Mouse (Mus musculus): ENCODE measurements around the gene Mgat3. TPM values are rescaled to one million over a fixed set of nuclear protein-coding genes. Genes with fewer than 3 reads are reported as not detected.

The Mgat3 gene
- polyA plus RNA-seq, 1 experiment from 2014 or later, result 11.8 TPM

- no peaks in the 10 kb centered on the region for H3K4me1 ChIP-seq
- H3K4me3 ChIP-seq, result no peak overlapping the region
- WGBS, result 65% methylated on average over 9 of the region's 9 CpGs
- H3K9ac ChIP-seq (replicated peaks), result no peak overlapping the region
- no peaks in the 10 kb centered on the region for H3K27me3 ChIP-seq
- H3K9me3 ChIP-seq, result no peaks in the 10 kb centered on the region
- H3K4me2 ChIP-seq (replicated peaks), result no peak overlapping the region
- ATAC-seq (ENCODE audit: low FRiP score, low read depth), result no peak
- no peak overlapping the region for H3K27ac ChIP-seq (replicated peaks)
- peaks cover 32% of the 10 kb centered on the region for H3K36me3 ChIP-seq
Observed at GRCm38 (mm10) chr15:80216480-80216820, 42.9 kb downstream of the Mgat3 start.

GRCm38 (mm10) chr15:80217476-80217875, 44.0 kb downstream of the Mgat3 start:
- no peak for ATAC-seq (ENCODE audit: low FRiP score, low read depth)
- Histone ChIP-seq H3K4me3 (no peak overlapping the region), H3K4me1 (no peaks in the 10 kb centered on the region), H3K9me3 (no peaks in the 10 kb centered on the region), H3K9ac (replicated peaks) (no peak overlapping the region), H3K27ac (replicated peaks) (no peak overlapping the region), H3K27me3 (no peaks in the 10 kb centered on the region), H3K4me2 (replicated peaks) (no peak overlapping the region), H3K36me3 (peaks cover 22% of the 10 kb centered on the region)
- WGBS, result 94% methylated on average over 10 of the region's 10 CpGs

GRCm38 (mm10) chr15:80219211-80219610, 45.7 kb downstream of the Mgat3 start:
- Histone ChIP-seq H3K4me3 (no peak overlapping the region), H3K27me3 (no peaks in the 10 kb centered on the region), H3K4me2 (replicated peaks) (no peak overlapping the region), H3K9ac (replicated peaks) (no peak overlapping the region), H3K4me1 (no peaks in the 10 kb centered on the region), H3K9me3 (no peaks in the 10 kb centered on the region), H3K27ac (replicated peaks) (no peak overlapping the region), H3K36me3 (peaks cover 14% of the 10 kb centered on the region)
- 51% methylated on average over 14 of the region's 14 CpGs for WGBS
- ATAC-seq (ENCODE audit: low FRiP score, low read depth), result no peak

GRCm38 (mm10) chr15:80219705-80220657, 46.5 kb downstream of the Mgat3 start:
- Histone ChIP-seq H3K27me3 (no peaks in the 10 kb centered on the region), H3K27ac (replicated peaks) (no peak overlapping the region), H3K4me3 (no peak overlapping the region), H3K4me1 (no peaks in the 10 kb centered on the region), H3K4me2 (replicated peaks) (no peak overlapping the region), H3K9ac (replicated peaks) (no peak overlapping the region), H3K36me3 (peaks cover 7% of the 10 kb centered on the region; the same call in 1 of the 2 replicates), H3K9me3 (no peaks in the 10 kb centered on the region)
- WGBS, result 76% methylated on average over 4 of the region's 4 CpGs
- ATAC-seq (ENCODE audit: low FRiP score, low read depth), result no peak

- no peak overlapping the region for H3K4me3 ChIP-seq
- 0 out of 2 replicates have a peak, but pooled peaks cover 6% of the 10 kb centered on the region for H3K36me3 ChIP-seq
- no peaks in the 10 kb centered on the region for H3K4me1 ChIP-seq
- no peak overlapping the region for H3K27ac ChIP-seq (replicated peaks)
- 73% methylated on average over 8 of the region's 8 CpGs for WGBS
- no peak overlapping the region for H3K4me2 ChIP-seq (replicated peaks)
- H3K9ac ChIP-seq (replicated peaks), result no peak overlapping the region
- H3K27me3 ChIP-seq, result no peaks in the 10 kb centered on the region
- no peaks in the 10 kb centered on the region for H3K9me3 ChIP-seq
- ATAC-seq (ENCODE audit: low FRiP score, low read depth), result no peak
Observed at GRCm38 (mm10) chr15:80221031-80221430, 47.5 kb downstream of the Mgat3 start.

- H3K4me2 ChIP-seq (replicated peaks), result no peak overlapping the region
- H3K27me3 ChIP-seq, result no peaks in the 10 kb centered on the region
- no peak overlapping the region for H3K27ac ChIP-seq (replicated peaks)
- WGBS, result 91% methylated on average over 7 of the region's 7 CpGs
- H3K9me3 ChIP-seq, result no peaks in the 10 kb centered on the region
- no peak for ATAC-seq (ENCODE audit: low FRiP score, low read depth)
- H3K4me3 ChIP-seq, result no peak overlapping the region
- no peak overlapping the region for H3K9ac ChIP-seq (replicated peaks)
- H3K36me3 ChIP-seq, result no peaks in the 10 kb centered on the region
- H3K4me1 ChIP-seq, result 0 out of 2 replicates have a peak, but pooled peaks cover 7% of the 10 kb centered on the region
Observed at GRCm38 (mm10) chr15:80223751-80224150, 50.2 kb downstream of the Mgat3 start.

GRCm38 (mm10) chr15:80225208-80225607, 51.7 kb downstream of the Mgat3 start:
- no peak overlapping the region for H3K9ac ChIP-seq (replicated peaks)
- H3K36me3 ChIP-seq, result no peaks in the 10 kb centered on the region
- WGBS, result 26% methylated on average over 9 of the region's 9 CpGs
- no peak overlapping the region for H3K4me2 ChIP-seq (replicated peaks)
- 0 out of 2 replicates have a peak, but pooled peaks cover 7% of the 10 kb centered on the region for H3K4me1 ChIP-seq
- ATAC-seq (ENCODE audit: low FRiP score, low read depth), result no peak
- no peaks in the 10 kb centered on the region for H3K27me3 ChIP-seq
- no peaks in the 10 kb centered on the region for H3K9me3 ChIP-seq
- no peak overlapping the region for H3K27ac ChIP-seq (replicated peaks)
- no peak overlapping the region for H3K4me3 ChIP-seq

- WGBS, result 50% methylated on average over 2 of the region's 2 CpGs
Observed at GRCm38 (mm10) chr15:80225796-80226195, 52.3 kb downstream of the Mgat3 start.

GRCm38 (mm10) chr15:80228071-80228800, 54.7 kb downstream of the Mgat3 start:
- Histone ChIP-seq H3K9me3 (no peaks in the 10 kb centered on the region), H3K36me3 (no peaks in the 10 kb centered on the region), H3K27ac (replicated peaks) (no peak overlapping the region), H3K4me3 (no peak overlapping the region), H3K4me1 (peaks cover 11% of the 10 kb centered on the region; the same call in 1 of the 2 replicates), H3K9ac (replicated peaks) (no peak overlapping the region), H3K4me2 (replicated peaks) (no peak overlapping the region), H3K27me3 (no peaks in the 10 kb centered on the region)
- ATAC-seq (ENCODE audit: low FRiP score, low read depth), result no peak
- WGBS, result 69% methylated on average over 17 of the region's 17 CpGs

More at GRCm38 (mm10) chr15:80225796-80226195, 52.3 kb downstream of the Mgat3 start:
- Histone ChIP-seq H3K36me3 (no peaks in the 10 kb centered on the region), H3K4me3 (no peak overlapping the region), H3K27ac (replicated peaks) (no peak overlapping the region), H3K4me2 (replicated peaks) (no peak overlapping the region), H3K9me3 (no peaks in the 10 kb centered on the region), H3K4me1 (0 out of 2 replicates have a peak, but pooled peaks cover 7% of the 10 kb centered on the region), H3K27me3 (no peaks in the 10 kb centered on the region), H3K9ac (replicated peaks) (no peak overlapping the region)
- ATAC-seq (ENCODE audit: low FRiP score, low read depth), result no peak

GRCm38 (mm10) chr15:80232331-80232730, 58.8 kb downstream of the Mgat3 start:
- 36% methylated on average over 2 of the region's 2 CpGs for WGBS
- H3K9me3 ChIP-seq, result no peaks in the 10 kb centered on the region
- no peak overlapping the region for H3K27ac ChIP-seq (replicated peaks)
- H3K4me1 ChIP-seq, result peaks cover 25% of the 10 kb centered on the region
- no peak for ATAC-seq (ENCODE audit: low FRiP score, low read depth)
- H3K9ac ChIP-seq (replicated peaks), result no peak overlapping the region
- peaks cover 18% of the 10 kb centered on the region for H3K36me3 ChIP-seq
- no peak overlapping the region for H3K4me2 ChIP-seq (replicated peaks)
- H3K27me3 ChIP-seq, result no peaks in the 10 kb centered on the region
- no peak overlapping the region for H3K4me3 ChIP-seq

- Histone ChIP-seq H3K9ac (replicated peaks) (no peak overlapping the region), H3K4me3 (peak overlapping the region; percentile 79; the same call in 1 of the 2 replicates), H3K9me3 (no peaks in the 10 kb centered on the region), H3K27me3 (no peaks in the 10 kb centered on the region), H3K4me1 (peaks cover 21% of the 10 kb centered on the region), H3K36me3 (peaks cover 24% of the 10 kb centered on the region), H3K27ac (replicated peaks) (peak overlapping the region; percentile 76), H3K4me2 (replicated peaks) (peak overlapping the region; percentile 69)
- no peak for ATAC-seq (ENCODE audit: low FRiP score, low read depth)
- 64% methylated on average over 4 of the region's 4 CpGs for WGBS
Observed at GRCm38 (mm10) chr15:80233053-80233452, 59.5 kb downstream of the Mgat3 start.
